Mouse (Mus musculus) brain, embryonic 18.5 days (tissue): Measurements from ENCODE around the gene Rfx5.

Experiments
- DNase-seq: peaks from one replicate; pipeline ENCODE4 v3.0.0-alpha.2; 2012; ENCODE audit warnings: low read depth, low spot score

Gene Rfx5

GRCm38 (mm10) chr3:94989159-94989761 lies 35.4 kb downstream of the Rfx5 start:
- no peak for DNase-seq

GRCm38 (mm10) chr3:94996946-94997345 lies 43.1 kb downstream of the Rfx5 start:
- DNase-seq: no peak

GRCm38 (mm10) chr3:95002569-95002968 lies 48.7 kb downstream of the Rfx5 start:
- no peak for DNase-seq

GRCm38 (mm10) chr3:95003273-95003672 lies 49.4 kb downstream of the Rfx5 start:
- DNase-seq: no peak

- DNase-seq: no peak
Measured at GRCm38 (mm10) chr3:95005651-95006050, 51.8 kb downstream of the Rfx5 start.

GRCm38 (mm10) chr3:95007706-95008105 lies 53.8 kb downstream of the Rfx5 start:
- DNase-seq: no peak

- no peak for DNase-seq
Measured at GRCm38 (mm10) chr3:95010396-95010795, 56.5 kb downstream of the Rfx5 start.
